Mouse (Mus musculus): ENCODE measurements around the gene Ppp4r3a.
"Not testable (repeated sequence)": the region's sequence is repeated elsewhere in the genome, so short reads cannot be mapped to it uniquely, and the experiment has no call there.

Gene Ppp4r3a

GRCm38 (mm10) chr12:101028954-101029731 is 54.4 kb downstream of the Ppp4r3a start, which contains the start of gene Ccdc88c:
TSS of gene Ccdc88c (minus strand) at chr12:101029056.
- peak; percentile 86 for DNase-seq (ENCODE audit: low read depth, low spot score)

DNA sequence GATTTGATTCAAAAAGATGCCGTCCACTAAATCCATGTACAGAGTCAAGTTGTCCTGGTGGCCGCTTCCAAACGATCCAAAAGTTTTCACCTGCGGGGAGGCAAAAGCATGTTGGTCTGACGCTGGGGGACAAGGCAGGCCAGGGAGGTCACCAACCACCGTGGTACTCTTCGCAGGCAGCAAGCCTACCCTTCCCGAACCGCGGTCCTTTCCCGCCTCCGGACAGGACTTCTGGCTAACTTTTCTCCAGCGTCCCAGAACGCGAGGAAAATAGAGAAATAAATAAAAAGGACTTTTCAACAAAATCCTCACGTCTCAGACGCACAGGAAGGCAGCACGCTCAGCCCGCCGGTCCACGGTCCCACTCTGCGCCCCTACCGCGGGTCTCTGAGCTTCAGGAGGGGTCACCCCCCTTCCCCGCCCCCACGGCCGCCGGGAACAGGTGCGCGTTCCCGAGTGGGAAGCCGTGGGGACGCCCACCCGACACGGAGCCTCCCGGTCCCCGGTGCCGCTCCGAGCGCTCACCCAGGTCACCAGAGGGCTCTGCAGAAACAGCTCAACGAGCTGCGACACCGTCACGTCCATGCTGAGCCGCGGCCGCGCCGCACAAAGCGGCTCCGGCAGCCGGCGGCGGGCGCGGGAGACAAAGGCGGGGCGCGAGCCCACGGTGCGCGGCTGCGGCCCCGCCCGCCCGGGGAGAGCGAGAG is 55.1 kb downstream of the Ppp4r3a start:
- no peak for DNase-seq (ENCODE audit: low read depth, low spot score)

DNA sequence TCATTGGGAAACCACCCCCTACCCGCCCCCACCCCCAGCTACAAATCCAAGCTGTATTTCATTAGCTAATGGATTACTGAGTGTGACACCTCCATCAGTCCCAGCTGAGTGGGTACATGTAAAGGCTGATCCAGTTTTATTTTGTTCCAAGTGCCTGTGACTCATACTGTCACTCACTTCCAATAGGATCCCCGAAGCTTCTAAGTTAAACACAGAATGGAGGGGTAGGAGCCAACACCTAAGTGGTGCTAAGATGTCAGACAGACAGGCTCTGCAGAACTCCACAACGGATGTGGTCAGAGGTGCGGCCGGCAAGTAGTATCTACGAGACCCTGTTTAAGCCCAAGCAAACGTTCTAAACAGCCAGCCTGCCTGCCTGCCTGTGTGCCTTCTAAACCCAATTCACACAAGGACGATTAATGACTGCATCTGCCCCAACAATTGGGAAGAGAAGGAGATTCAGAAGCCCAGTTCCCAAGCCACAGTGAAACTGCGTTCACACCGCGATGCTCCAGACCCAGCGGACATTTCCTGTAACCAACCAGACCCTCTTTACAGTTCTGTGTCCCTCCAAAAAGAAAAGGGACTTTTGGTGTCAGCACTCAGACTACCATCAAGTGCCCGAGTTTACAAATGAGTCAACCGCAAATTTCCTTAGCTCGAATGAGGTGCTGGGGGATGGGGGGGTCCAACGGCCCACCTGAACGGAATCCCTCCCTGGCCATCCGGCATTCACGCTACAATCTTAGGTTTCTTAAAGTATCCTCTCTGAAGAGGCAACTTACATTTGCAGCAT is 55.9 kb downstream of the Ppp4r3a start:
- no peak for DNase-seq (ENCODE audit: low read depth, low spot score)

GRCm38 (mm10) chr12:101026946-101027345 is 56.6 kb downstream of the Ppp4r3a start:
- DNase-seq (ENCODE audit: low read depth, low spot score) = no peak

DNA sequence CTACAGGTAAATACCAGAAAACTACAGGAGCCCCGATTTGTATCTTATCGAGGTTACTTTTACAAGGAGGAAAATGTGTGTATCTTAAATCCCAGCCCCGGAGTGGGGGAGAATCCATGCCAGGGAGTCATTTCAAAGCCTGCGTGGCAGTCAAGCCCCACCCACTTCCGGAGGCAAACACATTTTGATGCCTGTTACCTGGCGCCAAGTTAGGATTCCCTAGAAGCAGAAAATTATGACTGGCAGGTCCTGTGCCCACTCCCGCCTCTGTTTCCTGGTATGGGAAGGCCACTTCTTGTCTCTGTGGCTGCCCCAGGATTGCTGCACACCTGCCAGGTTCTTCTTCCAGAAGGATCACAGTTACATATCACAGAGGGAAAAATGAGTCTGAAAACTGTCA is 57.0 kb downstream of the Ppp4r3a start:
- DNase-seq (ENCODE audit: low read depth, low spot score) = no peak

GRCm38 (mm10) chr12:101026025-101026424 is 57.5 kb downstream of the Ppp4r3a start:
- no peak for DNase-seq (ENCODE audit: low read depth, low spot score)

GRCm38 (mm10) chr12:101025379-101025778 is 58.1 kb downstream of the Ppp4r3a start:
- DNase-seq (ENCODE audit: low read depth, low spot score) = no peak

GRCm38 (mm10) chr12:101024824-101025223 is 58.7 kb downstream of the Ppp4r3a start:
- DNase-seq (ENCODE audit: low read depth, low spot score) = no peak

- DNase-seq (ENCODE audit: low read depth, low spot score) = no peak
These were observed 60.4 kb downstream of the Ppp4r3a start for GRCm38 (mm10) chr12:101023143-101023542.

DNA sequence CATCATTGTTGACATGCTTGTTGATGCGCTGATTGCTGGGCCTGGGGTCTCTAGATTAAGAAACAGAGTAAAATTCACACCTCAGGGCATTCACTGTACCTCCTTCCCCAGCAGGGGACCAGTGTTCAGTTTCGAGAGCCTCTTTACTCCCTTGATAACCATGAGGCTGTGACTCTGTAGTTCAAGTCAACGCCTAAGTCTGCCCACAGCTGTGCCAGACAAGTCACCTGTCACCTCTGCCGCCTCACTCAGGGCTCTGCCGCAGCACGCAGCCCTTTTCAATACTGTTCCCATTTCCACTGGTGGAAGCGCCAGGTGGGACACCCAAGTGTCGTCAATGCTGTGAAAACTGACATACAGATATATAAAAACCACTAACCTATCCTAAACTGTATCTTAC is 61.1 kb downstream of the Ppp4r3a start:
- no peak for DNase-seq (ENCODE audit: low read depth, low spot score)

DNA sequence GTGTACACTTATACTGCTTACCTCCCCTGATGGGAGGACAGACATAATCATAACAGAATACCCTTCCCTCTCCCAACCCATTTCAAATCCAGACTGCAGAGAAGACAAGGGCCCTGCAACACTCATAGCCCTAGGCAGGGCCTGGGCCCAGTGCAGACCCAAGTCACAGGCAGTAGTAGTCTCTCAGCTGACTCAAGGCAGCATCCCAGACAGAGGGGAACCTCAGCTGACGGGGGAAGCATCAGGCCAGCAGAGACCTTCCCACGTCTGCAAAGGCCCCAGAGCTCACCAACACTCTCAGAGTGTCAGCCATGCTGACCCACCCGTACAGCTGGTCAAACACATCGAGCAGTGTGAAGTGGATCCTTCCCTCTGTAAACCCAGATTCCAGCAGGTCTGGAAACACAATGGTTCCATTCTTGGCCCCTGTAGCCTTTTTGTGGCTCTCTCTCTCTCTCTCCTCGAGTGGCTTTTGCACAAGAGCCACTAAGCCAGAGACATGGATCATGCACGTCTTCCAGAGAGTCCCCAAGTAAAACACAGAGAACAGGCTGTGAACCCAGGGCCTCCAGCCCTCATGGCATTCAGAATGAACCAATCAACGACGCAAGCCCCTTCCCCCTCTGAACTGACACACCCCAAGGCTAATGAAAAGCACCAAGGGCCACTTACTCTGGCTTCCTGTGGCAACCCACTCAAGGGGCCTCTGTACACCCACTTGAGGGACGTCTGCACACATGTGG is 61.8 kb downstream of the Ppp4r3a start:
- DNase-seq (ENCODE audit: low read depth, low spot score) = no peak

GRCm38 (mm10) chr12:101020210-101021015 is 63.1 kb downstream of the Ppp4r3a start:
- DNase-seq (ENCODE audit: low read depth, low spot score) = no peak

GRCm38 (mm10) chr12:101019443-101019842 is 64.1 kb downstream of the Ppp4r3a start:
- DNase-seq (ENCODE audit: low read depth, low spot score) = no peak

DNA sequence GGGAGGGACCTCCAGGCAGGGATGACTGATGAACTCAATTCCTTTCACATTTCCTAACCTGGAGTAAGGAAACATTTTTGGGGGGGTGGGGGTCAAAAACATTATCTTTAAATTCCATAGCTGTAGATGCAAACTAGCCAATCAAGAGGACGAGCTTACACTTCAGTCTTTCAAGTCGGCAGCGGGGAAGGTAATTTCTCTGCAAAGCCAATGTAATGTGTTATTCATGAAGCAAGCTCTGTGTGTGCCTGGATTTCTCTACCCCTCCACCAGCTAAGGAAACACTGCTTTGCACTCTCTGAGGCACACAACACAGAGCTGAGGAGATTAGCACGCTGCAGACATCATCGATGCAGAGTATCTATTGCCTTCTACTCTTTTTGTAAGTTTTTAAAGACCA is 64.5 kb downstream of the Ppp4r3a start:
- no peak for DNase-seq (ENCODE audit: low read depth, low spot score)

DNA sequence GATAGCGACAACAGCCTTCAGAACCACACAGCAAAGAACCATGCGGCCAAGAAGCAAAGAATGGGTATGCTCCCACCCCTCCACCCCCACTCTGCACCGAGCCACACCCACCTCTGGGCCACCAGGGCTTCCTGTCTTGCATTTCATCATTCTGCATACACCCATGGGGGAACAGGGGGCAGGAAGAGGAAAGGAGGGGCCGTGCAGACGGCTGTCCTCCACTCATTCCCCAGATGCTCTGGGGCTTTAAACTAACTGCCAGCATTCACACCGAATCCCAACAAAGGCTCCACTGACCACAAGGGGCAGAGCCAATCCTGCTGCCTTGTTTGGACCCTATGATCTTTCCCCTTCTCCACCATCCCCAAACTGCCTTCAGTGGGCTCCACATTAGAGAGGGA is 65.5 kb downstream of the Ppp4r3a start:
- DNase-seq (ENCODE audit: low read depth, low spot score) = no peak

- no peak for DNase-seq (ENCODE audit: low read depth, low spot score)
These were observed 67.0 kb downstream of the Ppp4r3a start for GRCm38 (mm10) chr12:101016412-101016928.

GRCm38 (mm10) chr12:101015926-101016325 is 67.6 kb downstream of the Ppp4r3a start:
- DNase-seq (ENCODE audit: low read depth, low spot score) = no peak

DNA sequence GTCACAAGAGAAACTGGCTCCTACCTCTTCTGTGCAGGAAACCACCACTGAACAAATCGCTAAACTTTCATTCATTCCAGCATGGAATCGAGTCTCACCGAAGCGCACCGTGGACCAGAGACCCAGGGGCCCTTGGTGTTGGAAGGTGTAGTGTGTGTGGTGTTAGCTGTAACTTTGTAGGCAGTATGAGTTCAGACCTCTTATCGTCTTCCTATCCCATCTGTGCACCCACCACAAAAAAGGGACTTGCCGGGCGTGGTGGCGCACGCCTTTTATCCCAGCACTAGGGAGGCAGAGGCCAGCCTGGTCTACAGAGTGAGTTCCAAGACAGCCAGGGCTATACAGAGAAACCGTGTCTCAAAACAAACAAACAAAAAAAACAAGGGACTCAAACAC is 68.3 kb downstream of the Ppp4r3a start:
- DNase-seq (ENCODE audit: low read depth, low spot score) = no peak

DNA sequence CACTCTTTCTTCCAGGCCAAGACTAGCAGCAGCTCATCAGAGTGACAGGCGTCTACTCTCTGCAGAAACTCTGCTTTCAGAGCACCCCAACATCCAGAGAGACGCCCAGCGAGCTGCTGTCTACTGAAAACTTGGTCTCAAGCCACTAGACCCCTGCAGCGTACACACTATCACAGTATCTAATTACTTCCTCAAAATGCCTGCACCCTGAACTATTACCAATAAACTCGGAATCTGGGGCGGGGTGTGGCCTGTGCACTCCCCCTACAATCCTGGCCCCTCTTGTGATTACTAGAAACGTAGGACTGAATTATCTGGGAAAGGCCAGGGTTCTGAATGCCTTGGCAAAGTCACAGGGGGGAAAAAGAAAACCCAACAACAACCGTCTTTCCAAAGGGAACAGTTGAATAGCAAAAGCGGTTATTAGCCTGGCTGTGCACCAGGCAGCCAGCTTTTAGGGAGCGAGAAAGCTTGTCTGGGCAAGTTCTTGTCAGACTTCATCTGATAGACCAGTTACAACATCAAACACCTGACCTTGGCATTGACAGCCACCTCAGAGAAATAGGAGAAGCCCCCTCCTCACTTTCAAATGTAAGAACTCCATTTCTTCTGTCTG is 68.8 kb downstream of the Ppp4r3a start:
- DNase-seq (ENCODE audit: low read depth, low spot score) = no peak

DNA sequence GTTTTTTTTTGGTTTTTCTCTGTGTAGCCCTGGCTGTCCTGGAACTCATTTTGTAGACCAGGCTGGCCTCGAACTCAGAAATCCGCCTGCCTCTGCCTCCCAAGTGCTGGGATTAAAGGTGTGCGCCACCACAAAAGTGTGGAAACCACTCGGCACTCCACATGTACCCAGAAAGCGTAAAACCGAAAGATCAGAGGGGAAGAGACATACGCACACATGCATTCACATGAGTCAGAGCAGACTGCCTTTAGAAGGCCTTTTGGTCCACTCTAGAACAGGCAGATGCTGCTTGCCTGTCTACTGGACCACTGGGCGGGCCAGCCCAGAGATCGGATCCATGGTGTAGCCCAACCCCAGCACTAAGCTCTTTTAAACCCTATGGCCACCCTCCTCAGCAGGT is 69.8 kb downstream of the Ppp4r3a start:
- not testable (repeated sequence) for DNase-seq (ENCODE audit: low read depth, low spot score)

Data from skeletal muscle tissue, adult 2 months (tissue).